Mouse (Mus musculus): ENCODE measurements around the gene Bnipl. TPM values are rescaled to one million over a fixed set of nuclear protein-coding genes. Genes with fewer than 3 reads are reported as not detected.
A peak's percentile ranks its signal among the peaks of the same experiment; 100 is the strongest.

Bnipl gene
- total RNA-seq, 1 experiment from 2014 or later, result not detected

GRCm38 (mm10) chr3:95246465-95247231 lies 4.3 kb downstream of the Bnipl start:
- ATAC-seq (ENCODE audit: extremely low read depth, insufficient number of reproducible peaks, low FRiP score, poor library complexity, severe bottlenecking), result no peak

GRCm38 (mm10) chr3:95243086-95243485 lies 7.9 kb downstream of the Bnipl start:
- ATAC-seq (ENCODE audit: extremely low read depth, insufficient number of reproducible peaks, low FRiP score, poor library complexity, severe bottlenecking), result no peak

GRCm38 (mm10) chr3:95241498-95241897 lies 9.5 kb downstream of the Bnipl start, which contains the start of gene Gm128:
Gm128 (minus strand) TSS chr3:95241598.
- no peak for ATAC-seq (ENCODE audit: extremely low read depth, insufficient number of reproducible peaks, low FRiP score, poor library complexity, severe bottlenecking)

- no peak for ATAC-seq (ENCODE audit: extremely low read depth, insufficient number of reproducible peaks, low FRiP score, poor library complexity, severe bottlenecking)
Observed at GRCm38 (mm10) chr3:95240900-95241299, 10.1 kb downstream of the Bnipl start.

GRCm38 (mm10) chr3:95239971-95240370 lies 11.0 kb downstream of the Bnipl start:
- peak; percentile 6; the same call in 1 of the 2 replicates for ATAC-seq (ENCODE audit: extremely low read depth, insufficient number of reproducible peaks, low FRiP score, poor library complexity, severe bottlenecking)

GRCm38 (mm10) chr3:95239022-95239421 lies 12.0 kb downstream of the Bnipl start:
- no peak for ATAC-seq (ENCODE audit: extremely low read depth, insufficient number of reproducible peaks, low FRiP score, poor library complexity, severe bottlenecking)

GRCm38 (mm10) chr3:95237541-95238099 lies 13.4 kb downstream of the Bnipl start:
- no peak for ATAC-seq (ENCODE audit: extremely low read depth, insufficient number of reproducible peaks, low FRiP score, poor library complexity, severe bottlenecking)

GRCm38 (mm10) chr3:95235386-95236301 lies 15.3 kb downstream of the Bnipl start:
- no peak for ATAC-seq (ENCODE audit: extremely low read depth, insufficient number of reproducible peaks, low FRiP score, poor library complexity, severe bottlenecking)

GRCm38 (mm10) chr3:95233303-95233980 lies 17.6 kb downstream of the Bnipl start:
- ATAC-seq (ENCODE audit: extremely low read depth, insufficient number of reproducible peaks, low FRiP score, poor library complexity, severe bottlenecking), result no peak

- no peak for ATAC-seq (ENCODE audit: extremely low read depth, insufficient number of reproducible peaks, low FRiP score, poor library complexity, severe bottlenecking)
Observed at GRCm38 (mm10) chr3:95232771-95233170, 18.2 kb downstream of the Bnipl start.

GRCm38 (mm10) chr3:95231298-95232221 lies 19.4 kb downstream of the Bnipl start, which contains the start of gene Mllt11:
Mllt11 (minus strand) TSS chr3:95232171.
- ATAC-seq (ENCODE audit: extremely low read depth, insufficient number of reproducible peaks, low FRiP score, poor library complexity, severe bottlenecking), result peak; percentile 21; the same call in 1 of the 2 replicates

- no peak for ATAC-seq (ENCODE audit: extremely low read depth, insufficient number of reproducible peaks, low FRiP score, poor library complexity, severe bottlenecking)
Observed at GRCm38 (mm10) chr3:95230495-95231297, 20.3 kb downstream of the Bnipl start.

GRCm38 (mm10) chr3:95229781-95230494 lies 21.1 kb downstream of the Bnipl start:
- ATAC-seq (ENCODE audit: extremely low read depth, insufficient number of reproducible peaks, low FRiP score, poor library complexity, severe bottlenecking), result no peak

GRCm38 (mm10) chr3:95228894-95229780 lies 21.9 kb downstream of the Bnipl start:
- ATAC-seq (ENCODE audit: extremely low read depth, insufficient number of reproducible peaks, low FRiP score, poor library complexity, severe bottlenecking), result no peak

GRCm38 (mm10) chr3:95228148-95228893 lies 22.7 kb downstream of the Bnipl start, which contains the start of gene Cdc42se1:
Cdc42se1 (plus strand) TSS chr3:95228732.
- peak; percentile 69 for ATAC-seq (ENCODE audit: extremely low read depth, insufficient number of reproducible peaks, low FRiP score, poor library complexity, severe bottlenecking)
